Mouse (Mus musculus) limb, embryonic 14.5 days (tissue): ENCODE results near the gene Slco1a6. TPM values are rescaled to one million over a fixed set of nuclear protein-coding genes. Genes with fewer than 3 reads are reported as not detected.

Source experiments
- ATAC-seq: fragments of 200-750 bp; cut with Nextera tagmentation; 2 replicates; pipeline ENCODE4 v1.8.0; 2017; ENCODE audit warnings: low read depth, moderate number of reproducible peaks, moderate TSS enrichment; ENCODE audit not compliant: low FRiP score
- DNase-seq: peaks from one replicate; pipeline ENCODE4 v3.0.0-alpha.2; 2015; ENCODE audit warnings: low spot score
- H3K27ac ChIP-seq: fragments of 300-500 bp; sonication (generic); replicated peaks from 2 replicates; pipeline ENCODE4 v1.5.1; 2014; ENCODE audit warnings: low read depth, mild to moderate bottlenecking, low read length, moderate library complexity, mixed read lengths
- H3K27me3 ChIP-seq: fragments of 300-500 bp; sonication (generic); 2 replicates; pipeline ENCODE4 v1.6.1; 2014; ENCODE audit warnings: low read length, mixed read lengths; ENCODE audit not compliant: control insufficient read depth, insufficient read depth
- H3K36me3 ChIP-seq: fragments of 300-500 bp; sonication (generic); 2 replicates; pipeline ENCODE4 v1.6.1; 2014; ENCODE audit warnings: mild to moderate bottlenecking, low read length, moderate library complexity, mixed read lengths; ENCODE audit not compliant: control insufficient read depth, insufficient read depth
- H3K4me1 ChIP-seq: fragments of 300-500 bp; sonication (generic); 2 replicates; pipeline ENCODE4 v1.6.1; 2014; ENCODE audit warnings: antibody characterized with exemption, low read length, mixed read lengths; ENCODE audit not compliant: control insufficient read depth, insufficient read depth
- H3K4me2 ChIP-seq: fragments of 300-500 bp; sonication (generic); replicated peaks from 2 replicates; pipeline ENCODE4 v1.6.1; 2014; ENCODE audit warnings: low read depth, mild to moderate bottlenecking, low read length, moderate library complexity; ENCODE audit not compliant: severe bottlenecking
- H3K4me3 ChIP-seq: fragments of 300-500 bp; sonication (generic); replicated peaks from 2 replicates; pipeline ENCODE4 v1.5.1; 2014; ENCODE audit warnings: low read length
- H3K9ac ChIP-seq: fragments of 300-500 bp; sonication (generic); 2 replicates; pipeline ENCODE4 v1.6.1; 2014; ENCODE audit warnings: mild to moderate bottlenecking, low read depth, low read length, moderate library complexity; ENCODE audit not compliant: severe bottlenecking
- H3K9me3 ChIP-seq: fragments of 300-500 bp; sonication (generic); 2 replicates; pipeline ENCODE4 v1.6.1; 2016; ENCODE audit warnings: low read length; ENCODE audit not compliant: control insufficient read depth
- POLR2A ChIP-seq: fragments of 200-500 bp; IDR thresholded peaks from 2 replicates; pipeline ENCODE4 v1.8.0; 2012; ENCODE audit warnings: inconsistent platforms, mild to moderate bottlenecking, moderate library complexity, borderline replicate concordance; ENCODE audit not compliant: insufficient read depth, insufficient read length; ENCODE audit errors: extremely low read depth
- WGBS: fragments of 180-500 bp; shearing (Covaris S2); extraction: QIAGEN DNeasy Blood & Tissue Kit; methylation state at CpG from one replicate; pipeline ENCODE4 v1.1.7; 2014; 5-methylcytosine and 5-hydroxymethylcytosine counted together
- polyA plus RNA-seq, 2 experiments: library from polyadenylated mRNA; depleted of rRNA in 1 of 2; stranded (reverse) in 1 of 2; unstranded in 1 of 2; fragments of >200 nt; fragmentation: Nextera tagmentation in 1 of 2; extraction: Ambion mirVana in 1 of 2; gene quantifications; 2 replicates each; pipeline versions ENCODE4 v1.2.1 to v1.2.3; 2012 to 2014

Slco1a6 gene
- polyA plus RNA-seq, 2 experiments, result not detected

GRCm38 (mm10) chr6:142209749-142210148, 1.4 kb upstream of the Slco1a6 start:
- H3K4me3 ChIP-seq, result no peak overlapping the region
- ATAC-seq (no peak), DNase-seq (no peak)
- H3K9me3 ChIP-seq, result no peaks in the 10 kb centered on the region
- H3K27me3 ChIP-seq, result no peaks in the 10 kb centered on the region
- no peaks in the 10 kb centered on the region for H3K4me1 ChIP-seq
- H3K4me2 ChIP-seq, result no peak overlapping the region
- no peaks in the 10 kb centered on the region for H3K36me3 ChIP-seq
- no peak overlapping the region for H3K27ac ChIP-seq
- no peak overlapping the region for H3K9ac ChIP-seq
- TF ChIP-seq POLR2A, result no peak

GRCm38 (mm10) chr6:142200524-142200923, 7.8 kb downstream of the Slco1a6 start:
- Histone ChIP-seq H3K4me2 (no peak overlapping the region), H3K27me3 (no peaks in the 10 kb centered on the region), H3K9me3 (no peaks in the 10 kb centered on the region), H3K4me1 (no peaks in the 10 kb centered on the region), H3K4me3 (no peak overlapping the region), H3K36me3 (no peaks in the 10 kb centered on the region), H3K27ac (no peak overlapping the region), H3K9ac (no peak overlapping the region)
- DNase-seq (no peak), ATAC-seq (no peak)
- no peak for TF ChIP-seq POLR2A

GRCm38 (mm10) chr6:142194245-142194644, 14.1 kb downstream of the Slco1a6 start:
- H3K36me3 ChIP-seq, result no peaks in the 10 kb centered on the region
- no peak overlapping the region for H3K4me2 ChIP-seq
- no peaks in the 10 kb centered on the region for H3K27me3 ChIP-seq
- H3K9ac ChIP-seq, result no peak overlapping the region
- no peak for ATAC-seq
- H3K4me3 ChIP-seq, result no peak overlapping the region
- H3K4me1 ChIP-seq, result no peaks in the 10 kb centered on the region
- no peaks in the 10 kb centered on the region for H3K9me3 ChIP-seq
- H3K27ac ChIP-seq, result no peak overlapping the region
- DNase-seq, result no peak
- no peak for TF ChIP-seq POLR2A
- WGBS, result 83% methylated on average over 8 of the region's 8 CpGs

GRCm38 (mm10) chr6:142191962-142192361, 16.4 kb downstream of the Slco1a6 start:
- Histone ChIP-seq H3K27me3 (no peaks in the 10 kb centered on the region), H3K4me2 (no peak overlapping the region), H3K36me3 (no peaks in the 10 kb centered on the region), H3K9ac (no peak overlapping the region), H3K4me1 (no peaks in the 10 kb centered on the region), H3K9me3 (no peaks in the 10 kb centered on the region), H3K4me3 (no peak overlapping the region), H3K27ac (no peak overlapping the region)
- no peak for DNase-seq
- no peak for ATAC-seq
- TF ChIP-seq POLR2A, result no peak
- WGBS, result 71% methylated on average over 1 of the region's 1 CpGs

GRCm38 (mm10) chr6:142187426-142187825, 20.9 kb downstream of the Slco1a6 start:
- TF ChIP-seq POLR2A, result no peak
- WGBS, result 93% methylated on average over 3 of the region's 3 CpGs

GRCm38 (mm10) chr6:142185868-142186415, 22.4 kb downstream of the Slco1a6 start:
- 81% methylated on average over 2 of the region's 2 CpGs for WGBS
- H3K27ac ChIP-seq, result no peak overlapping the region
- H3K4me3 ChIP-seq, result no peak overlapping the region
- DNase-seq (no peak), ATAC-seq (no peak)
- H3K9ac ChIP-seq, result no peak overlapping the region
- no peaks in the 10 kb centered on the region for H3K4me1 ChIP-seq
- no peaks in the 10 kb centered on the region for H3K36me3 ChIP-seq
- TF ChIP-seq POLR2A, result no peak
- H3K27me3 ChIP-seq, result no peaks in the 10 kb centered on the region
- no peaks in the 10 kb centered on the region for H3K9me3 ChIP-seq
- no peak overlapping the region for H3K4me2 ChIP-seq

More at GRCm38 (mm10) chr6:142187426-142187825, 20.9 kb downstream of the Slco1a6 start:
- no peak overlapping the region for H3K9ac ChIP-seq
- no peaks in the 10 kb centered on the region for H3K9me3 ChIP-seq
- H3K4me1 ChIP-seq, result no peaks in the 10 kb centered on the region
- no peak overlapping the region for H3K4me3 ChIP-seq
- ATAC-seq, result no peak
- no peak for DNase-seq
- no peaks in the 10 kb centered on the region for H3K27me3 ChIP-seq
- H3K4me2 ChIP-seq, result no peak overlapping the region
- H3K27ac ChIP-seq, result no peak overlapping the region
- no peaks in the 10 kb centered on the region for H3K36me3 ChIP-seq
